Mouse (Mus musculus) hindlimb bud, embryonic 11.5 days (tissue): ENCODE data around the gene Gm10401.
"Not testable (repeated sequence)": the region's sequence is repeated elsewhere in the genome, so short reads cannot be mapped to it uniquely, and the experiment has no call there.

Source experiments
- DNase-seq: peaks from one replicate; pipeline ENCODE4 v3.0.0-alpha.2; 2012; ENCODE audit warnings: low read depth, low spot score; ENCODE audit errors: extremely low spot score

The Gm10401 gene

GRCm38 (mm10) chr5:115118961-115119570 is 21.0 kb upstream of the Gm10401 start, which contains the start of gene Acads:
Gene Acads, minus strand, starts transcription at chr5:115119346.
- no peak for DNase-seq

DNA sequence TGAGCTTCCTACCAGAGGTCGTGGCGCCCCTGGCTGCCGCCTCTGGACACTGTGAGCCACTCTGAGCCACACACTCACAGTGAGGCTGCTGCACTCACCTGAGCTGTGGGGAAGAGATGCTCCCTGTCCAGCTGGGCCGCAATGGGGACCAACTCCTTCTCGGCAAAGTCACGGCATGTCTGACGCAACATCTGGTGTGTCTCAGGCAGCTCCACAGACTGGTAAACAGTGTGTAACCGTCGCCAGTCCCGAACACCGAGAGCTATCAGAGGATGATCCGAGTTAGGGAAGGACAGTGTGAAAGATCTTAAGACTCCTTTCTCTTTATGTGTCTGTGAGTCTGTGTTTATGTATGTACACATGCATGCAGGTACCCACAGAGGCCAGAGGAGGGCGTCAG is 19.4 kb upstream of the Gm10401 start:
- no peak for DNase-seq

DNA sequence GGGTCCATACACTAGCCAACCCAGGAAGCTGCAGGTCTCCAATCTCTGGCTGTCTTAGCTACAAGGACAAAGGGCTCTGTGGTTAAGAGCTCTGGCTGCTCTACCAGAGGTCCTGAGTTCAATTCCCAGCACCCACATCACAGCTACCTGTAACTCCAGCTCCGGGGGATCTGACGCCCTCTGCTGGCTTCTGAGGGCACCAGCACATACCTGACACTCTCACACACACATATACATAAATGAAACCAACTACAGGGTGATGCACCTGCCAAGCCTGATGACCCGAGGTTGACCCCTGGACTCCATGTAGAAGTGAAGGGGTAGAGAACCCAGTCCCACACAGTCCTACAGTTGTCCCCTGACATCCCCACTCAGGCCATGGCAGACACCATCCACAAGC is 18.3 kb upstream of the Gm10401 start:
- no peak for DNase-seq

- DNase-seq, result no peak
Measured at GRCm38 (mm10) chr5:115114501-115114900, 16.4 kb upstream of the Gm10401 start.

GRCm38 (mm10) chr5:115113244-115113643 is 15.1 kb upstream of the Gm10401 start:
- DNase-seq, result no peak

DNA sequence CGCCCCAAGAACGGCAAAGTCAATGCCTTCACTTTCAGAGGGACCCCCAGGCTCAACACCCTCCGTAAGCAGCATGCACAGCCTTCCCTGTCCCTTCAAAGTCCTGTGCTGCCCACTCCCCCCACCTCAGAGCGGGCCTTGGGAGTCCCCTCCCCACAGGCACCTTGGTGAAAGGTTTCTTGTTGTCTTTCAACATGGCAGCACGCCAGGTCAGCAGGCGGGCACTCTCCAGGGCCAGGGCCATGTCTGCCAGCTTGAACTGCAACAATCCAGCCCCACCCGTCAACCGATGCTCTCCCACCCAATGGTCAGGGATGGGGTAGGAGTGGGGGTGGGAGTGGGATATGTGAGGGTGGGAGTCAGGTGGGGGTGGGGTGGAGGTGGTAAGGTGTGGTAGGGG is 13.1 kb upstream of the Gm10401 start:
- no peak for DNase-seq

GRCm38 (mm10) chr5:115103253-115103652 is 5.2 kb upstream of the Gm10401 start:
- not testable (repeated sequence) for DNase-seq

GRCm38 (mm10) chr5:115102231-115102630 is 4.1 kb upstream of the Gm10401 start:
- no peak for DNase-seq

DNA sequence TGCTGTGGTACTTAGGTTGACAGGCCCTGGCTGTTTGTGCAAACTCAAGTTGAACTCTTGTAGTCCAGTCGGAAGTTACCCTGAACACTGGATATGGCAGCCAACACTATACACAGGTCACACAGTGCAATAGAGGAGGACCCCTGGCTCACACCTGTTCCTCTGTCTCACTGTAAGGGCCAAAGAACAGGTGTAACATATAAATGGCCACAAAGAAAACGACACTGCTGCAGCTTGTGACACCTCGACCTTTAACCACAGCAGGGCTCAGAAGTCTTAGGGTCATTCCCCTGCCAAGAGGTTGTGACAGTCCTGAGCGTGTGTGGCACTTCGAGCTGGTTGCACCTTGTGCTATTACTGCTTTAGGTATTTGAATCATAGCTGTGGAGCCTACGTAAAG is 2.4 kb upstream of the Gm10401 start:
- DNase-seq, result no peak

DNA sequence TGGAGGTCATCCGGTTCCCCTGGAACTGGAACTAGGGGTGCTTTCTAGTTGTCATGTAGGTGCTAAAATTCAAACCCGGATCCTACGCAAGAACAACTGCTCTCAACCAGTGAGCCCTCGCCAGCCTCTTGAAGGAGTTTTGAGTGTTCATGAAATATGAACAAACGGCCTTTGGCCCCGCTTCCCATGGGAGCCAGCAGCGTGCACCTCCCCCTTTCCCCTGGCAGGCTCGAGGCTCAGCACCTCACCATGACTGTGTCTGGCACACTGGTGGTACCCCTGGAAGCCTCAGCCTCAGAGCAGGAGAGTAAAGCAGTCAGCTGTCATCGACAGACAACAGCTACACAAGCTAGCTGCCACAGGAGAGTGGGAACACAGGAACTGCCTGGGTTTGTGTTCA is 1.9 kb upstream of the Gm10401 start:
- no peak for DNase-seq

DNA sequence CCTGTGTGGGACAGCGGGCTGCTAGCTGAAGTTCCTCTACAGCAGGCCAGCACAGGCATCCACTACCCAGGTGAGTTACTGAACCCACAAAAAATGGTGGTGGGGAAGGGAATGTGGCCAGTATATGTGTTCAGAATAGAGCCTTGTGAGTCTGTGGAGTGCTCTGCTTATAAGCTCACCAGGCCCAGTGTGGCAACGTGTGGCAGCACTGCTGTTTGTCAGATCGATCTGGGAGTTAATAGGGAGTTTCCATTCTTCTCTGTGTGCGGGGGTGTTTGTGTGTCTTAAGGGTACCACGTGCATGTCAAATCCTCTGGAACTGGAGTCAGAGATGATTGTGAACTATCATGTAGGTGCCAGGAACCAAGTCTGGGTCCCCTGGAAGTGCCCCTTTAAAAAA is 1.4 kb upstream of the Gm10401 start:
- no peak for DNase-seq

DNA sequence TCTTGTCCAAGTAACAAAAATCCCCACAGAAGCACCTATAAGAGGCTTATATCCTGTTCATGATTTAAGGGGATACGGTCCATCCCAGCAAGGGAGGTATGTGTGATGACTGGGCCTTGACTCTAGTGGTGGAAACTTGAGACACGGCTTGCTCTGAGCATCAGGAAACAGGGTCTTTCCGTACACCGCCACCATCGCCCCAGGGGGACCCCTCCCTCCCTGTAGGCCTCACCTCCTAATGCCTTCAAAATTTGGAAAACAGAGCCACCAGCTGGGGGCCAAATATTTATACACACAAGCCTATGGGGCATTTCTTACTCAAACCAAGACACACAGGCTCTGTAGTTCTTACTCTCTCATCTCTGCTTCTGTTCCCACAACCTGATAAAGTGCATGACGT is 6.3 kb downstream of the Gm10401 start:
- no peak for DNase-seq

DNA sequence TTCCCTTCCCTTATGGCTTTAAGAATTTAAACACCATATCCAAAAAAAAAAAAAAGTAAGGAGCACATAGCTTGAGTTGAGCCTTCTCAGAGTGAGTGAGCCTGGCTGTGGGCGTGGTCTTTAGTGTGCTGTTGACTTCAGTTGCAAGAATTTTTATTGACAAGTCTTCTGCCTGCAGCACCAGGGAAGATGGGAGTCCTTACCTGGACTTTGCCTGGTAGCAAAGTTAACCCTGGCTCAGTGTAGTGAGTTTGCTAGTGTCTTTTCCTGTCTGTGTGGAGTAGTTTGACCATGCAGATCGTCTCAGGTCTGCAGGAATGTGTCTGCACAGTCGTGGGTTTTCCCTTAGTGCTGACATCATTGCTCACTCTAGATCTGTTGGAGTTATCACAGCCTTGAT is 7.1 kb downstream of the Gm10401 start:
- DNase-seq, result no peak

DNA sequence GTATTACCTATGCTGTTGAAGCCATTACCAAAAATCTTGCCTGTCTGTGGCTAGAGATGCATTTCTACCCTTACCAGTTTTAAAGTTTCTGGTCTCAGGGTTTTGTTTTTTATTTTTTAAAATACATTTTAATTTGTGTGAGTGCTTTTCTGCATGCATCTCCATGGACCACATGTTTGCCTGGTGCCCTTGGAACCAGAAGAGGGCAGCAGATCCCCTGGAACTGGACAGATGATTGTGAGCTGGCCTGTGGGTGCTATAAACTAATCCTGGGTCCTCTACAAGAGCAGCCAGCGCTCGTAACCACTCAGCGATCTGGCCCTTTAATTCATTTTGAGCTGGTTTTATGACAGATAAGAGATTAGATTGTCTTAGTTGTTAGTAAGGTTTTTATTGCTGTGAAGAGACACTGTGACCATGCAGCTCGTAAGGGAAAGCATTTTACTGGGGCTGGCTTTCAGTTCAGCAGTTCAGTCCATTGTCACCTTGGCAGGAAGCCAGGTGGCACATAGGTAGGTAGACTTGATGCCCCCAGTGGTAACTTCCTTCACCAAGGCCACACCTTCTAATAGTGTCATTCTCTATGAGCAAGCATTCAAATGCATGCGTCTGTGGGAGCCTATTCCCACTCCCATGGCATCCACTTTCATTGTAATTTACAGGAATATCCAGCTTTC is 8.4 kb downstream of the Gm10401 start:
- no peak for DNase-seq

DNA sequence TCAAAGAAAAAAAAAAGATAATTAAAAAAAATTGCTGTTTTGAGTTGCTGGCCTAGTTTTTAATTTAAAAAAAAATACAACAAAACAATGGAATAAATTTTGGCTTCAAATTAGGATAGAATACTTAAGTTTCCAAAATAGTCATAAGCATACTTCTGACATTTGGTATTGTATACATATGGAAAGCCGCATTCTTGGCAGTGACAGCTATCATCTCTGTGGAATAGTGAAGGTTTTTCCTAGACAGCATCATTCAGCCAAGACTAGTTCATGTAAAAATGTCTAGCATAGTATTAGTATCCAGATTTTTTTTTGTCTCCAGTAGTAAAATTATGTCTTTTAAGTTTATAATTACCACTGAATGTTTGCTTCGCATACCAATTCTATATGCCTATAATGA is 12.4 kb downstream of the Gm10401 start:
- DNase-seq, result no peak

GRCm38 (mm10) chr5:115083492-115083891 is 14.6 kb downstream of the Gm10401 start:
- DNase-seq, result no peak

GRCm38 (mm10) chr5:115081636-115082035 is 16.5 kb downstream of the Gm10401 start:
- no peak for DNase-seq

DNA sequence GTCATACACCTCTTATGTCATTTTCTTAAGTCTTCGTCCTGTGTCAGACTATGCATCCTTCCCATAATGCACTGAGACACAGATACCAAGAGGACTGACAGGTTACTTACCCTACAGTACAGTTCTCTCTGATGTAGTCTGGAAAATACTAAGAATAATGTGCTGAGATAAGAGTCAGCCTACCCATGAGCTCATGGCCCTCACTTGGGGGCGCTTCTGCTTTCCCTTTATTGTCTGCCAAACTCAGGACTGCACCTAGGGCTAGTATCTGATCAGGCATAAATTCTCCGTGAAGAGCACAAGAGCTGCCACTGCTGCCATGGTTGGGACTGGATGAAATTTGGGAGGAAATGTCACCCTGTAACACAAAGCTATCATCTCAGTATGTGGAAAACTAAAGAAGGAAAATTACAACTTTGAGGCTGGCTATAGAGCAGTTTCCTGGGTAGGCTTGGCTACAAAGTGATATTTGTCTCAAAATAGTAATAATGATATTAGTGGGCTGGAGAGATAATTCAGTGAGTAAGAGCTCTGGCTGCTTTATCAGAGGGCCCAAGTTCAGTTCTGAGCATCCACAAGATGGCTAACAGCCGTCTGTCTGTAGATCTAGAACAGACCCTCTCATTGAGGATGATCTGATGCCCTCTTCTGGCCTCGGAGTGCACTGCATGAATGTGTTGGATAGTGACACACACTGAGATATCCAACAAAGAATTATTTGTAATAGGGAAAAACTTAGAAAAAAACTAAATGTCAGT is 21.8 kb downstream of the Gm10401 start:
- DNase-seq, result no peak

GRCm38 (mm10) chr5:115074749-115075148 is 23.3 kb downstream of the Gm10401 start:
- DNase-seq, result no peak

DNA sequence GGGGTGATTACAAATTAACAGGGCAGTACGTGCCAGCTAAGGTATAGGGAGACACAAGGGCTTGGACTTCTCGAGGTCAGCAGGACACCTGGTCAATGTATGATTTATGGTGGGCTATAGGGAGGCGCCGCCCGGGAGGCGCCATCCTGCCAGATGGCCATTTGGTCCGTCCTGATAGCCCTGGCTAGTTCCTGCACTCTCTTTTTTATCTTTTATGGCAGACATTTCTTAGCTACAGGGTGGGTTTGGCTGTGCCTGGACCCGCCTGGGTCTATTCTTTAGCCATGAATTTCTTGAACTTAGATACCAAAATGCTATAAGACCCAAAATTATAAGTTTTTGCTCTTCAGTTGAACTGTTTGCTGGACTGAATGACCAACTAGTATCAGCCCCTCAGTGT is 24.8 kb downstream of the Gm10401 start:
- DNase-seq, result not testable (repeated sequence)

- DNase-seq, result no peak
Measured at GRCm38 (mm10) chr5:115072143-115072542, 26.0 kb downstream of the Gm10401 start.
